Mouse (Mus musculus): ENCODE data around the gene Nfkbil1. TPM values are rescaled to one million over a fixed set of nuclear protein-coding genes. Genes with fewer than 3 reads are reported as not detected.
"Not testable (repeated sequence)": the region's sequence is repeated elsewhere in the genome, so short reads cannot be mapped to it uniquely, and the experiment has no call there.

Nfkbil1 gene
- polyA plus RNA-seq, 2 experiments from 2014 or later, result 3.4 to 4.4 TPM

- no peak for ATAC-seq
These were observed 1.4 kb upstream of the Nfkbil1 start for GRCm38 (mm10) chr17:35236996-35237395.

GRCm38 (mm10) chr17:35236390-35236746, 776 bp upstream of the Nfkbil1 start:
- ATAC-seq, result peak; percentile 60

GRCm38 (mm10) chr17:35234903-35235302, 689 bp downstream of the Nfkbil1 start:
- ATAC-seq, result no peak

GRCm38 (mm10) chr17:35234090-35234489, 1.5 kb downstream of the Nfkbil1 start:
- ATAC-seq, result not testable (repeated sequence)

GRCm38 (mm10) chr17:35233114-35233980, 2.2 kb downstream of the Nfkbil1 start, which contains the start of gene Atp6v1g2:
Atp6v1g2 (plus strand) TSS chr17:35233660.
- ATAC-seq, result no peak

GRCm38 (mm10) chr17:35232659-35233058, 2.9 kb downstream of the Nfkbil1 start:
- peak; percentile 18 for ATAC-seq

DNA sequence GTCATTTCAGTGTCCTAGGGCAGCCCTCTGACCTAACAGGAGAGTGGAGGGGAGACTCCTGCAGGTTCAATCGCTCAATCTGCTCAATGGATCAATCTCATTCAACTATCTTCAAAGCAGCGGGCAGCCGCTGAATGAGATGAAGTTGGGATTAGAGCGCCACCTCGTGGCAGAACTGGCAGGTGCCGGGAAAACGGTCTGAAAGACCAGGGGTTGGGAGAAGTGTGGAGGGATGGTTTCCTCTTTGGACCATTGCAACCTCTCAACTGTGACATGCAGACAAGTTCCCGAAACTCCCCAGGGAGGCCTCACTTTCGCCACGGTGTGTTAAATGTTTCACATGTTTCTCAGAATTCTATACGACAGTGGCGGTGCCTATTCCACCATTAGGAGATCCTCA, 3.5 kb downstream of the Nfkbil1 start:
- ATAC-seq, result no peak

- peak; percentile 58 for ATAC-seq
These were observed 4.6 kb downstream of the Nfkbil1 start for GRCm38 (mm10) chr17:35231022-35231421.

DNA sequence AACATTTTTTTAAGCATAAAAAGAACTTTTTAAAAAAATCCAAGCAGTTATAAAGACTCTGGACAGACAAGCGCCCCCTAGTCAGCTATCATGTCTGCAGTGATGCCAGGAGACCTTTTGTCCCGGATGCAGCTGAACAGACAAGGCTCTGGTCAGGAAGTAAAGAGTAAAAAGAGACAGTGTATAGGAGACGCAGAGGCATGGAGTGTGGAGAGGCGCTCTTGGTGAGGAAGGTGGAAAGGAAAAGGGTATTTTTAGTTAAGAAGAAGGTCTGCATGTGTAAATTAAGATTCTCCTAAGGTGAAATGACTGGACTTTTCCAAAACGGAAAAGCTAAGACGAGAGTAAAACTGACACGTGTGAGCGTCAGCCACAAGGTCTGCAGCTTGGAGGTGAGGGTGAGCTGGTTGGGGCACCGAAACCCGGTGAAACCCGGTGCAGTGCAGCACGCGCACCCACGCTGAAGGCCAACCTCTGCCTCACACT, 9.0 kb downstream of the Nfkbil1 start:
- ATAC-seq, result peak; percentile 21

DNA sequence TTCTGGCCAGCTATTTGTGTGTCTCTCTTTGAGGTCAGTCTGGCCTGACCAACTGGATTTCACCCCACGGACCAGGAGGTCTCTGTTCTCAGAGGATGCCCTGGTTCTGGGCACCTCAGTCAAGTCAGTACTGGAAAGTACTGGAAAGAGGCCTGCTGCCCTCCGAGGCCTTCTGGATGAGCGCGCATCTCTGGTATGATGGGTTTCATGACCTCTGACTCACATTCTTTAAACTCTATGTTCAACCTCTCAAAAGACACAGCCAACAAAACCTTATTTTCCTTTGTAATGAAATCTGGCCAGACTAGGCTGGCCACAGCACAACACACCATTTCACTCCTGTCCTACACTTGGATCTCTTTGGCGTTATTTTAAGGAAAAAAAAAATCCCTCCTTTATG, 10.1 kb downstream of the Nfkbil1 start:
- no peak for ATAC-seq

GRCm38 (mm10) chr17:35224641-35225040, 11.0 kb downstream of the Nfkbil1 start:
- ATAC-seq, result no peak

DNA sequence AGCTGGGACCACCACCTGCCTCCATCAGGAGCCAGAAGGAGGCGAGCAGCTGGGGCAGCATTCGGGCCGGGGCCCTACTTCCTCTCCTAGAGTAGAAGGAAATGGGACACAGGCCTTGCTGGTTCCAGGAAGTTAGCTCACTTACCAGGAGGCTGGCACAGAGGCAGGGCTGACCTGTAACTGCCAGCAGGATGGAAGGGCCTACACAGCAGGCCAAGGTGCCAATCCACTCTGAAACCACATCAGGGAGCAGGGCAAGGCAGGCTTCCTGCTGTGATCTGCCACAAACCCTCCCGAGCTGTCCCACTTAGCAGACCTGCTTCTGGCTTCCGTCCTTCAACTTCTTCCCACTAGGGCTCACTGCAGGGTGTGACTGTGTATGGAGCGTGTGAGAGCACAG, 13.3 kb downstream of the Nfkbil1 start:
- no peak for ATAC-seq

- no peak for ATAC-seq
These were observed 15.2 kb downstream of the Nfkbil1 start, which contains the start of gene Gm16181 for GRCm38 (mm10) chr17:35220156-35220952. Gm16181 (plus strand) TSS chr17:35220834.

DNA sequence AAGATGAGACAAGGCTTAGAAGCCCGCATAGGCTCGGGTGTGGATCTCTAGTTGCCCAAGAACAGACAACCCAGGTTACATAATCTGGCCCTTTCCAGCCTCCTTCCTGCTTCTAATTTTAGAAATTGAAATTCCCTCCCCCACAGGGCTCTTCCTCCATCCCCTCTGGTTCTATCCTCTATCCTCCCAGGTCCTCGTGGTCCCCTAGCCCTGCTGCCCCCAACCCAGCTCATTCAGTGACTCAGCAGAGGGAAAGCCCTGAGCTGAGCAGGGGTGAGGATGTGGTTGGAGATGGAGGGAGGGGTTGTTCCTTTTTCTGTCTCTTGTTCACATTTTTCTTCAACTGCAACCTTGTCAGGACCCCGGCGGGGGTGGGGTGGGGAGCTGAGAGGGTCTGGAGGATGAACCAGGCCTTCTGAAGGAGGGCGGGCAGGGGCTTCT, 16.0 kb downstream of the Nfkbil1 start:
- peak; percentile 76 for ATAC-seq

GRCm38 (mm10) chr17:35218516-35219193, 16.9 kb downstream of the Nfkbil1 start:
- ATAC-seq, result peak; percentile 60

- ATAC-seq, result no peak
These were observed 22.5 kb downstream of the Nfkbil1 start for GRCm38 (mm10) chr17:35213071-35213470.

DNA sequence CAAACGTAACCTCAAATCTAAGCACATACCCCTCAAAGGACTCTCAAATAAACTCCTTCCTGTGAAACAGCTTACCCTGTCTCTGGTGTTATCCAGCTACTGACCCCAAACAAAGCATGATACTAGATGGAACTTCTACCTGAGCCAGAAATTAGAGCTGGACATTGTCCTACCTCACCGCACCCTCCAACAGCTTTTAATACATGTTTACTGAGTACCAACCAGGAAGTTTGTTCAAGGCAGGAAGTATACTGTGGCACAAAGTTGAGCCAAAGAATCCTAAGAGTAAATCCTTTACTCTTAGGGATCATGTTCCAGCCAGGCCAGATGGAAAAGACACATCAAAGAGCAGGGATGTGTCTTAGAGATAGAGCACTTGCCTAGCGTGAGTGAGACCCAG, 25.0 kb downstream of the Nfkbil1 start:
- ATAC-seq, result no peak

- ATAC-seq, result peak; percentile 90
These were observed 25.6 kb downstream of the Nfkbil1 start for GRCm38 (mm10) chr17:35209785-35210535.

GRCm38 (mm10) chr17:35205380-35205769, 30.2 kb downstream of the Nfkbil1 start:
- ATAC-seq, result no peak

DNA sequence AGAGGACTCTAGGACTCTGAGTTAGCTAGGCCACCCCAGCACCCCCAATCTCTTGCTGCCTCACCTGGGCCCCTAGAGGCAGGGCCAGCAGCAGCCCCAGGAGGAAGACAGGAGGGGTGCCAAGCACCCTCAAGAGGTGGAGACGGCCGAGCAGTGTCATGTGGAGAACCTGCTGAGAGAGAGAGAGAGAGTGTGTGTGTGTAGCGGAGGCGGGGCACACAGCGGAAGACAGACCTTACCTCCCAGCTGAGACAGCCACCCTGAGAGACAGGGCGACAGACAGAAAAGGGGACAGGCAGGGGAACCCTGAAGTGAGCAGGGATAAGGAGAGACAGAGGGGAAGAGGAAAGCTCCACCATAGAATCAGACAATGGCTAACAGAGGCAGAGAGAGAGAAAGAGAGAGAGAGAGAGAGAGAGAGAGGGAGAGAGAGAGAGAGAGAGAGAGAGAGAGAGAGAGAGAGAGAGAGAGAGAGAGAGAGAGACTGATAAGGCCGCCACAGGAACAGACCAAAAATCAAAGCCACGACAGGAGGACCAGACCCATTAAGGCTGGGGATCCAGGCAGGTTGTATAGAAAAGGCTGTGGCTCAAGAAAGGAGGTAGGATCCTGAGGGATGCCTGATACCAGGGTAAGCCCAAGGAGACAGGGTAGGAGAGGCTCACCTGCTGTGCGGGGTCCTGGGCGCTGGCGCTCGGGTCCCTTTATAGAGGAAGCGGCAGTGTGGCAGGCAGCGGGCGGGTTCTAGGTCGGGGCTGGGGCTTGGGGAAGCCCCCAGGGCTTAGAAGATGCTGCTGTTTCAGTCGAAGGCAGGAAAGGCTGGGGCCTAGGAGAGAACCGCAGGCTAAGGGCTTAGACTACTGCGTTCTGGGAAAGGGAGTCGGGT, 30.9 kb downstream of the Nfkbil1 start, which contains the start of gene Lta:
TSS of gene Lta (minus strand) at position 858 of the 886 bp plus-strand sequence.
- peak; percentile 55 for ATAC-seq

GRCm38 (mm10) chr17:35202442-35202841, 33.1 kb downstream of the Nfkbil1 start:
- ATAC-seq, result no peak

Data from activated CD4-positive, CD25-positive, alpha-beta regulatory T cell, adult 4 months (primary cell).